Mouse (Mus musculus) neural tube, embryonic 13.5 days (tissue): ENCODE measurements around the gene Nupr1. TPM values are rescaled to one million over a fixed set of nuclear protein-coding genes. Genes with fewer than 3 reads are reported as not detected.
A peak's percentile ranks its signal among the peaks of the same experiment; 100 is the strongest.

Experiments used
- ATAC-seq: fragments of 200-750 bp; cut with Nextera tagmentation; 2 replicates; pipeline ENCODE4 v1.8.0; 2017; ENCODE audit warnings: low read depth, mild to moderate bottlenecking, moderate TSS enrichment, moderate library complexity
- H3K27ac ChIP-seq: fragments of 300-500 bp; sonication (generic); replicated peaks from 2 replicates; pipeline ENCODE4 v1.5.1; 2015; ENCODE audit warnings: moderate library complexity, mild to moderate bottlenecking, inconsistent platforms
- H3K27me3 ChIP-seq: fragments of 300-500 bp; sonication (generic); 2 replicates; pipeline ENCODE4 v1.6.1; 2015; ENCODE audit warnings: mild to moderate bottlenecking, inconsistent platforms
- H3K36me3 ChIP-seq: fragments of 300-500 bp; sonication (generic); 2 replicates; pipeline ENCODE4 v1.6.1; 2015; ENCODE audit warnings: mild to moderate bottlenecking, inconsistent platforms
- H3K4me1 ChIP-seq: fragments of 300-500 bp; sonication (generic); replicated peaks from 2 replicates; pipeline ENCODE4 v1.6.1; 2015; ENCODE audit warnings: inconsistent platforms
- H3K4me2 ChIP-seq: fragments of 300-500 bp; sonication (generic); 2 replicates; pipeline ENCODE4 v1.6.1; 2015; ENCODE audit warnings: inconsistent platforms, mild to moderate bottlenecking, moderate library complexity
- H3K4me3 ChIP-seq: fragments of 300-500 bp; sonication (generic); 2 replicates; pipeline ENCODE4 v1.5.1; 2015; ENCODE audit warnings: mild to moderate bottlenecking, inconsistent platforms
- H3K9ac ChIP-seq: fragments of 300-500 bp; sonication (generic); 2 replicates; pipeline ENCODE4 v1.6.1; 2015; ENCODE audit warnings: moderate library complexity, mild to moderate bottlenecking, inconsistent platforms
- H3K9me3 ChIP-seq: fragments of 300-500 bp; sonication (generic); 2 replicates; pipeline ENCODE4 v1.6.1; 2016; ENCODE audit warnings: inconsistent platforms
- WGBS: fragments of 180-500 bp; shearing (Covaris S2); methylation state at CpG from one replicate; pipeline ENCODE4 v1.1.7; 2015; 5-methylcytosine and 5-hydroxymethylcytosine counted together
- polyA plus RNA-seq: library from polyadenylated mRNA; unstranded; fragments of >200 nt; fragmentation: Nextera tagmentation; extraction: Ambion mirVana; gene quantifications from 2 replicates; pipeline ENCODE4 v1.2.1, GENCODE M21; 2015

Gene Nupr1
- 7.1 and 9.6 TPM in 2 replicates for polyA plus RNA-seq

- no peak for ATAC-seq
- Histone ChIP-seq H3K27me3 (no peaks in the 10 kb centered on the region; the same call in 1 of the 2 replicates), H3K9me3 (no peaks in the 10 kb centered on the region), H3K9ac (no peak within 1 kb of the TSS), H3K4me2 (no peak within 1 kb of the TSS), H3K4me1 (no peaks in the 10 kb centered on the region), H3K27ac (no peak within 1 kb of the TSS), H3K4me3 (no peak within 1 kb of the TSS), H3K36me3 (no peaks in the 10 kb centered on the region)
- 93% methylated on average over 4 of the region's 4 CpGs for WGBS
Measured at GRCm38 (mm10) chr7:126630824-126631518, at the start of gene Nupr1. Gene Nupr1, minus strand, starts transcription at chr7:126630861.

GRCm38 (mm10) chr7:126679683-126680082 lies 49.0 kb upstream of the Nupr1 start:
- Histone ChIP-seq H3K36me3 (peaks cover 21% of the 10 kb centered on the region; the same call in 1 of the 2 replicates), H3K9ac (no peak overlapping the region), H3K4me1 (no peaks in the 10 kb centered on the region), H3K27ac (no peak overlapping the region), H3K27me3 (no peaks in the 10 kb centered on the region), H3K4me2 (no peak overlapping the region), H3K4me3 (no peak overlapping the region), H3K9me3 (no peaks in the 10 kb centered on the region)
- 92% methylated on average over 5 of the region's 5 CpGs for WGBS
- ATAC-seq = no peak

- Histone ChIP-seq H3K4me3 (no peak overlapping the region), H3K9ac (no peak overlapping the region), H3K27ac (no peak overlapping the region), H3K4me2 (no peak overlapping the region), H3K27me3 (no peaks in the 10 kb centered on the region), H3K4me1 (no peaks in the 10 kb centered on the region), H3K9me3 (no peaks in the 10 kb centered on the region), H3K36me3 (peaks cover 25% of the 10 kb centered on the region; the same call in 1 of the 2 replicates)
- WGBS = 82% methylated on average over 8 of the region's 8 CpGs
- ATAC-seq = no peak
Measured at GRCm38 (mm10) chr7:126678545-126679341, 48.1 kb upstream of the Nupr1 start.

GRCm38 (mm10) chr7:126676631-126677220 lies 46.1 kb upstream of the Nupr1 start:
- Histone ChIP-seq H3K9me3 (no peaks in the 10 kb centered on the region), H3K4me2 (no peak overlapping the region), H3K9ac (no peak overlapping the region), H3K4me1 (no peaks in the 10 kb centered on the region), H3K36me3 (peaks cover 43% of the 10 kb centered on the region), H3K27ac (no peak overlapping the region), H3K27me3 (no peaks in the 10 kb centered on the region), H3K4me3 (no peak overlapping the region)
- WGBS = 88% methylated on average over 4 of the region's 4 CpGs
- ATAC-seq = no peak

- Histone ChIP-seq H3K36me3 (peaks cover 48% of the 10 kb centered on the region), H3K4me3 (no peak within 1 kb of the TSS), H3K4me1 (no peaks in the 10 kb centered on the region), H3K4me2 (no peak within 1 kb of the TSS), H3K27ac (no peak within 1 kb of the TSS), H3K27me3 (no peaks in the 10 kb centered on the region), H3K9ac (no peak within 1 kb of the TSS), H3K9me3 (no peaks in the 10 kb centered on the region)
- WGBS = 96% methylated on average over 1 of the region's 1 CpGs
- no peak for ATAC-seq
Measured at GRCm38 (mm10) chr7:126676207-126676606, 45.5 kb upstream of the Nupr1 start, which contains the start of gene Sult1a1. Gene Sult1a1, minus strand, starts transcription at chr7:126676432.

- Histone ChIP-seq H3K27ac (no peak overlapping the region), H3K9ac (no peak overlapping the region), H3K36me3 (peaks cover 49% of the 10 kb centered on the region), H3K9me3 (no peaks in the 10 kb centered on the region), H3K4me3 (no peak overlapping the region), H3K27me3 (no peaks in the 10 kb centered on the region), H3K4me2 (no peak overlapping the region), H3K4me1 (no peaks in the 10 kb centered on the region)
- ATAC-seq = no peak
- WGBS = 98% methylated on average over 8 of the region's 8 CpGs
Measured at GRCm38 (mm10) chr7:126675104-126675503, 44.4 kb upstream of the Nupr1 start.

- no peak overlapping the region for H3K27ac ChIP-seq
- no peaks in the 10 kb centered on the region for H3K4me1 ChIP-seq
- no peak overlapping the region for H3K4me2 ChIP-seq
- H3K9ac ChIP-seq = no peak overlapping the region
- no peak overlapping the region for H3K4me3 ChIP-seq
- ATAC-seq = no peak
- no peaks in the 10 kb centered on the region for H3K27me3 ChIP-seq
- H3K9me3 ChIP-seq = no peaks in the 10 kb centered on the region
- WGBS = 90% methylated on average over 9 of the region's 9 CpGs
- H3K36me3 ChIP-seq = peaks cover 49% of the 10 kb centered on the region
Measured at GRCm38 (mm10) chr7:126672111-126672510, 41.5 kb upstream of the Nupr1 start.

GRCm38 (mm10) chr7:126670152-126670551 lies 39.5 kb upstream of the Nupr1 start:
- Histone ChIP-seq H3K9me3 (no peaks in the 10 kb centered on the region), H3K36me3 (peaks cover 56% of the 10 kb centered on the region), H3K27ac (no peak overlapping the region), H3K27me3 (no peaks in the 10 kb centered on the region), H3K9ac (no peak overlapping the region), H3K4me3 (no peak overlapping the region), H3K4me2 (no peak overlapping the region), H3K4me1 (no peaks in the 10 kb centered on the region)
- no peak for ATAC-seq
- WGBS = 93% methylated on average over 3 of the region's 3 CpGs

GRCm38 (mm10) chr7:126668452-126668851 lies 37.8 kb upstream of the Nupr1 start:
- Histone ChIP-seq H3K27me3 (no peaks in the 10 kb centered on the region), H3K9me3 (no peaks in the 10 kb centered on the region), H3K36me3 (peaks cover 65% of the 10 kb centered on the region), H3K27ac (0 out of 2 replicates have a peak overlapping the region, but pooled peaks have one; percentile 33), H3K4me2 (no peak overlapping the region), H3K9ac (no peak overlapping the region), H3K4me1 (no peaks in the 10 kb centered on the region), H3K4me3 (no peak overlapping the region)
- no peak for ATAC-seq
- 89% methylated on average over 5 of the region's 5 CpGs for WGBS

- H3K36me3 ChIP-seq = peaks cover 62% of the 10 kb centered on the region
- WGBS = 83% methylated on average over 9 of the region's 9 CpGs
- H3K9ac ChIP-seq = no peak overlapping the region
- no peak overlapping the region for H3K4me3 ChIP-seq
- H3K27me3 ChIP-seq = no peaks in the 10 kb centered on the region
- no peak overlapping the region for H3K4me2 ChIP-seq
- no peak overlapping the region for H3K27ac ChIP-seq
- H3K4me1 ChIP-seq = no peaks in the 10 kb centered on the region
- ATAC-seq = no peak
- H3K9me3 ChIP-seq = no peaks in the 10 kb centered on the region
Measured at GRCm38 (mm10) chr7:126667495-126668090, 36.9 kb upstream of the Nupr1 start.

GRCm38 (mm10) chr7:126665269-126665668 lies 34.6 kb upstream of the Nupr1 start:
- Histone ChIP-seq H3K4me1 (no peaks in the 10 kb centered on the region), H3K36me3 (peaks cover 51% of the 10 kb centered on the region), H3K4me3 (no peak overlapping the region), H3K4me2 (no peak overlapping the region), H3K27me3 (no peaks in the 10 kb centered on the region), H3K9me3 (no peaks in the 10 kb centered on the region), H3K27ac (no peak overlapping the region), H3K9ac (no peak overlapping the region)
- ATAC-seq = no peak
- WGBS = 95% methylated on average over 3 of the region's 3 CpGs

GRCm38 (mm10) chr7:126663646-126664045 lies 33.0 kb upstream of the Nupr1 start:
- Histone ChIP-seq H3K9ac (no peak overlapping the region), H3K4me1 (no peaks in the 10 kb centered on the region), H3K27me3 (no peaks in the 10 kb centered on the region), H3K36me3 (peaks cover 51% of the 10 kb centered on the region), H3K4me3 (no peak overlapping the region), H3K27ac (no peak overlapping the region), H3K9me3 (no peaks in the 10 kb centered on the region), H3K4me2 (no peak overlapping the region)
- 75% methylated on average over 8 of the region's 8 CpGs for WGBS
- ATAC-seq = no peak
